Mouse (Mus musculus): Measurements from ENCODE around the gene Pdhb.

The Pdhb gene

GRCm38 (mm10) chr14:8191331-8191965 lies 18.6 kb upstream of the Pdhb start:
- DNase-seq (ENCODE audit: extremely low read depth, low read depth), result no peak

- DNase-seq (ENCODE audit: extremely low read depth, low read depth), result no peak
These were observed 17.7 kb upstream of the Pdhb start for GRCm38 (mm10) chr14:8190556-8190955.

- no peak for DNase-seq (ENCODE audit: extremely low read depth, low read depth)
These were observed 13.6 kb upstream of the Pdhb start for GRCm38 (mm10) chr14:8186278-8187045.

- no peak for DNase-seq (ENCODE audit: extremely low read depth, low read depth)
These were observed 10.5 kb upstream of the Pdhb start for GRCm38 (mm10) chr14:8183330-8183729.

- no peak for DNase-seq (ENCODE audit: extremely low read depth, low read depth)
These were observed 7.7 kb upstream of the Pdhb start for GRCm38 (mm10) chr14:8180371-8181035.

- no peak for DNase-seq (ENCODE audit: extremely low read depth, low read depth)
These were observed 3.4 kb upstream of the Pdhb start for GRCm38 (mm10) chr14:8176251-8176650.

- no peak for DNase-seq (ENCODE audit: extremely low read depth, low read depth)
These were observed 1.8 kb upstream of the Pdhb start for GRCm38 (mm10) chr14:8174634-8175033.

- peak; percentile 47 for DNase-seq (ENCODE audit: extremely low read depth, low read depth)
These were observed 871 bp upstream of the Pdhb start for GRCm38 (mm10) chr14:8173542-8174250.

- no peak for DNase-seq (ENCODE audit: extremely low read depth, low read depth)
These were observed 8.4 kb downstream of the Pdhb start for GRCm38 (mm10) chr14:8164463-8164862.

GRCm38 (mm10) chr14:8161777-8162176 lies 11.0 kb downstream of the Pdhb start:
- no peak for DNase-seq (ENCODE audit: extremely low read depth, low read depth)

GRCm38 (mm10) chr14:8159141-8159540 lies 13.7 kb downstream of the Pdhb start:
- no peak for DNase-seq (ENCODE audit: extremely low read depth, low read depth)

- DNase-seq (ENCODE audit: extremely low read depth, low read depth), result no peak
These were observed 14.1 kb downstream of the Pdhb start for GRCm38 (mm10) chr14:8158721-8159120.

GRCm38 (mm10) chr14:8156947-8157346 lies 15.9 kb downstream of the Pdhb start:
- no peak for DNase-seq (ENCODE audit: extremely low read depth, low read depth)

GRCm38 (mm10) chr14:8154072-8154471 lies 18.8 kb downstream of the Pdhb start:
- no peak for DNase-seq (ENCODE audit: extremely low read depth, low read depth)

- DNase-seq (ENCODE audit: extremely low read depth, low read depth), result no peak
These were observed 21.1 kb downstream of the Pdhb start for GRCm38 (mm10) chr14:8151757-8152156.

- no peak for DNase-seq (ENCODE audit: extremely low read depth, low read depth)
These were observed 24.0 kb downstream of the Pdhb start for GRCm38 (mm10) chr14:8148842-8149241.

GRCm38 (mm10) chr14:8146611-8147223 lies 26.1 kb downstream of the Pdhb start:
- no peak for DNase-seq (ENCODE audit: extremely low read depth, low read depth)

GRCm38 (mm10) chr14:8145594-8146558 lies 26.9 kb downstream of the Pdhb start:
- DNase-seq (ENCODE audit: extremely low read depth, low read depth), result no peak

- no peak for DNase-seq (ENCODE audit: extremely low read depth, low read depth)
These were observed 31.7 kb downstream of the Pdhb start for GRCm38 (mm10) chr14:8141131-8141530.

Data from MEL-GATA-1-ER (cell line).